Mouse (Mus musculus) ES-E14 (cell line): ENCODE measurements at regions not wholly inside any gene's neighbourhood (a gene's known extent, or its start where the extent isn't known, plus 50 kb on each side); places are given as distances from the start of the nearest gene placed in this dataset.

Experiments used
- HCFC1 ChIP-seq: IDR thresholded peaks from 2 replicates; pipeline ENCODE4 v1.6.1; 2012; ENCODE audit warnings: low read length, inconsistent platforms, borderline replicate concordance; ENCODE audit not compliant: insufficient read depth
- MAFK ChIP-seq: IDR thresholded peaks from 2 replicates; pipeline ENCODE4 v1.6.1; 2014; ENCODE audit warnings: mild to moderate bottlenecking, low read depth, low read length, inconsistent platforms; ENCODE audit not compliant: insufficient read depth
- ZC3H11A ChIP-seq: IDR thresholded peaks from 2 replicates; pipeline ENCODE4 v1.6.1; 2012; ENCODE audit warnings: low read depth, mild to moderate bottlenecking, inconsistent platforms, low read length, borderline replicate concordance
- ZNF384 ChIP-seq: IDR thresholded peaks from 2 replicates; pipeline ENCODE4 v1.6.1; 2012; ENCODE audit warnings: low read depth, low read length, inconsistent platforms

- no peak for TF ChIP-seq HCFC1
- TF ChIP-seq ZC3H11A = no peak
- TF ChIP-seq MAFK = no peak
- no peak for TF ChIP-seq ZNF384
Observed at GRCm38 (mm10) chr2:9047980-9048379, 833.1 kb upstream of the 4930412O13Rik start.
